Mouse (Mus musculus): ENCODE measurements at regions not wholly inside any gene's neighbourhood (a gene's known extent, or its start where the extent isn't known, plus 50 kb on each side); places are given as distances from the start of the nearest gene placed in this dataset.

- no peak for DNase-seq (ENCODE audit: low spot score)
Measured at GRCm38 (mm10) chr16:86366197-86366596, 464.6 kb upstream of the Adamts5 start.

GRCm38 (mm10) chr16:86361099-86361498, 459.5 kb upstream of the Adamts5 start:
- no peak for DNase-seq (ENCODE audit: low spot score)

GRCm38 (mm10) chr16:86355036-86355435, 453.4 kb upstream of the Adamts5 start:
- no peak for DNase-seq (ENCODE audit: low spot score)

- no peak for DNase-seq (ENCODE audit: low spot score)
Measured at GRCm38 (mm10) chr16:86347753-86348152, 446.1 kb upstream of the Adamts5 start.

DNA sequence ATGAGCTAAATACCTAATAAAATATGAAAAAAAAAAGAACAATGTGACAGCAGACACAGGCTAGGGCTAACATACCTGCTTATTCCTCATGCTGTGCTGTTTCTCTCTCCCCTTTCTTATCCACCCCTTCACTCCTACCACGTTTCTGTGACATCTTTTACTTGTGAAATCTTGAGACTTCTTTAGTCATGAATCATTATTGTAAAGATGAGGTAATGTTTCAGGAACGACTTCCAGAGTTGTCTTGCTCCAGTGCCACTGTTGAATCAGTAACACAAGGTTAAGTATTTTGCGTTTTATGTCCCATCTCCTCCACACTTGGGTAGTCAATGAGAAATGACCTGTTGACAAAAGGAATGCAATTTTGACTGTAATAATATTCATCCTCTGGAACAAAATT, 445.3 kb upstream of the Adamts5 start:
- no peak for DNase-seq (ENCODE audit: low spot score)

- no peak for DNase-seq (ENCODE audit: low spot score)
Measured at GRCm38 (mm10) chr16:86340311-86340710, 438.7 kb upstream of the Adamts5 start.

DNA sequence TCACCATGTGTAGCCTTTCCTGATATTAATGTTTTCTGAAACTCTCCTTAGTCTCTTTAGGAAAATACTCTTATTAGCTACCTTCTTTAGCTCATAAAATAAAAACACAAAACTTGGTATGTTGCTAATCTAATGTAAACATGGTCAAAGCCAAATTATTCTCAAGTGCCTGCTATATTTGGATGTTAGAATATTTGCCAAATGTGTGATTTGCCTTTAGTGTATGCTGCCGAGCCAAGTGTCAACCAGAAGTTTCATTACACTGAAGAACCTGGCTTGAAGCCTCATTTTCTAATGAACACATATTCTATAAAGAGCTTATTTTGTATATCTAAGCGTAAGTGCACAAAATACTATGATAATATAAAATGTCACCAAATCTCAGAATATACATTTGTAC, 423.8 kb upstream of the Adamts5 start:
- DNase-seq (ENCODE audit: low spot score): no peak

GRCm38 (mm10) chr16:86318898-86319297, 417.3 kb upstream of the Adamts5 start:
- no peak for DNase-seq (ENCODE audit: low spot score)

- DNase-seq (ENCODE audit: low spot score): no peak
Measured at GRCm38 (mm10) chr16:86309696-86310095, 408.1 kb upstream of the Adamts5 start.

GRCm38 (mm10) chr16:86303869-86304268, 402.2 kb upstream of the Adamts5 start:
- no peak for DNase-seq (ENCODE audit: low spot score)

DNA sequence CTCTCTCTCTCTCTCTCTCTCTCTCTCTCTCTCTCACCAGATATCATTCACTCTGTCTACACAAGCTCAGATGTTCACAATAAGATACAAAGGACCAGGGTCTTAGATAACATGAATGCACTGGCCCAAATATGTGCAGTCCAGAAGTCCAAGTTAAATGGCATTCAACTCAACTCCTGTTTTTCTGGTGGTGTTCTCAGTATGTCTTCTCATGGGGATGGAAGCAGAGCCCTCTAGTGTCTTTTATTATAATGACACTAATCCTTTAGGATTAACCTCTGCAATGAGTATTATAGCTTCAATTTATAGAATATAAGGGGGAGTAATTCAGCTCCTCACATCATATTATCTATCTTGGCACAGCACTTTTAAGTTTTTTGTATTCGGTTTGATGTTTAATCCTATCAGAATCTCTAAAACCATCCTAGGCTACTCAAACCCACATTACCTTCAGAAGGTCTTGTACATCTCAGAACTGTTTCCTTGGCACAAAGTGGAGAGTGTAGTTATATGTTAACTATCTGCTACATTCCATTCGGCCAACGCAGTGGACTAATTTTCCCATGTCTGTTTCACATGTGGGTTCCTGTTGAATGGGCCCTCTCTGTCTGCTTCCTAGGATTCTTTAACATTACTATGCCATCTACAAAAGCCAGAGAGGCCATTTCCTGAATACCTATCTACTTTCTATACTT, 401.0 kb upstream of the Adamts5 start:
- no peak for DNase-seq (ENCODE audit: low spot score)

- DNase-seq (ENCODE audit: low spot score): no peak
Measured at GRCm38 (mm10) chr16:86294436-86294835, 392.8 kb upstream of the Adamts5 start.

GRCm38 (mm10) chr16:86281326-86281725, 379.7 kb upstream of the Adamts5 start:
- DNase-seq (ENCODE audit: low spot score): no peak

DNA sequence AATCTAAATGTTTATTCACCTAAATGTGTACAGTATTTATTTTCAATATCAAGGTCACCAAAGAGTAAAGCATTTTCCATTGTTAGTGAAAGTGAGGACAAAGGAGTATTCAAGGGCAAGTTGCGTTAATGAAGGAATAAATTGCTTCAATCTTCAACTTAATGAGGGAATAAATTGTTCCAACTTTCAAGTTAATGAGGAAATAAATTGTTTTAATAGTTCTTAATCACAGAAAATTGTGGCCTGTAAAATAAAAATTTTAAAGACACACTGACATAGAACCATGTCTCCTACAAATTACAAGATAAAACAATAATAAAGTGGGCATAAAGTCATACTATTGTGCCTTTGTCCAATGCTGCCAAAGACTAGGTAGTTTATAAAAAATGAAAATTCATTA, 375.4 kb upstream of the Adamts5 start:
- DNase-seq (ENCODE audit: low spot score): no peak

GRCm38 (mm10) chr16:86261612-86262011, 360.0 kb upstream of the Adamts5 start:
- no peak for DNase-seq (ENCODE audit: low spot score)

- no peak for DNase-seq (ENCODE audit: low spot score)
Measured at GRCm38 (mm10) chr16:86252630-86253029, 351.0 kb upstream of the Adamts5 start.

DNA sequence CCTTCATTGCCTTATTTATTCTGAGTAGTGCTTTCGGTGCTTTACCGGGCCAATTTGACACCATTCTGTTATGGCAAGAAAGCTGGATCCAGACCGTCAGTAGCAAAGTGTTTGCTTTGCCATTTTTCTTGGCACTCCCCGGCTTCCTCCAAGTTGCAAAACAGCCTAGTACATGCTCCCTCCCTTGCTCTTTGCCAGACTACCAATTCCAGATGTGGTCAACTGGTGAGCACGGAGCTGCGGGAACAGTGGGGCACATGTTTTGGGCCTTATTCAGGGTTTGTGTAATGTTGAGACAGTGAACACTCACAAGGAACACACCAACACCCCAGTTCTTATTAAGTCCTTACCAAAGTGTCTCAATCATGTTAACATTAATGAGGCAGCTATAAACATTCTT, 348.4 kb upstream of the Adamts5 start:
- DNase-seq (ENCODE audit: low spot score): no peak

- DNase-seq (ENCODE audit: low spot score): no peak
Measured at GRCm38 (mm10) chr16:86244191-86244590, 342.6 kb upstream of the Adamts5 start.

- no peak for DNase-seq (ENCODE audit: low spot score)
Measured at GRCm38 (mm10) chr16:86242766-86243510, 341.3 kb upstream of the Adamts5 start.

- no peak for DNase-seq (ENCODE audit: low spot score)
Measured at GRCm38 (mm10) chr16:86222997-86223396, 321.4 kb upstream of the Adamts5 start.

- no peak for DNase-seq (ENCODE audit: low spot score)
Measured at GRCm38 (mm10) chr16:86210547-86210946, 308.9 kb upstream of the Adamts5 start.

DNA sequence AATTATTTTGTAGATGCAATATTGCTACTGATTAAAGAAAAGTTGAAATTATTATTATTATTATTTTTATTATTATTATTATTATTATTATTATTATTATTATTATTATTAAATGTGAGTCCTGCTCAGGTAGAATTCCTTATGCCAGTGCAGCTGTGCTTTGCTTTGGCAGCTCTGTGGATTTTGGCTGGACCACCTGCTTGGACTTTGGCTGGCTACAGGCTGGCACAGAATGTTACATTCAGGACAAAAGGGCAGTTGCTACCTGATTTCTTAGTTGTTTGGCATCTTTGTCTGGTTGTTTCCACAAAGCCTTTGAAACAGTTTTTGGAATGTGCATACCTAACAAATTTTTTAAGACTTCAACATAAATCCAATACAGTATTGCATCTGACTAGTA, 307.7 kb upstream of the Adamts5 start:
- DNase-seq (ENCODE audit: low spot score): no peak

- no peak for DNase-seq (ENCODE audit: low spot score)
Measured at GRCm38 (mm10) chr16:86189874-86190273, 288.2 kb upstream of the Adamts5 start.

- DNase-seq (ENCODE audit: low spot score): no peak
Measured at GRCm38 (mm10) chr16:86188966-86189365, 287.3 kb upstream of the Adamts5 start.

All from left cerebral cortex, adult 11 months (tissue).